11 mouse cellular contexts compared by ENCODE assay signal in the genomic region with DNA sequence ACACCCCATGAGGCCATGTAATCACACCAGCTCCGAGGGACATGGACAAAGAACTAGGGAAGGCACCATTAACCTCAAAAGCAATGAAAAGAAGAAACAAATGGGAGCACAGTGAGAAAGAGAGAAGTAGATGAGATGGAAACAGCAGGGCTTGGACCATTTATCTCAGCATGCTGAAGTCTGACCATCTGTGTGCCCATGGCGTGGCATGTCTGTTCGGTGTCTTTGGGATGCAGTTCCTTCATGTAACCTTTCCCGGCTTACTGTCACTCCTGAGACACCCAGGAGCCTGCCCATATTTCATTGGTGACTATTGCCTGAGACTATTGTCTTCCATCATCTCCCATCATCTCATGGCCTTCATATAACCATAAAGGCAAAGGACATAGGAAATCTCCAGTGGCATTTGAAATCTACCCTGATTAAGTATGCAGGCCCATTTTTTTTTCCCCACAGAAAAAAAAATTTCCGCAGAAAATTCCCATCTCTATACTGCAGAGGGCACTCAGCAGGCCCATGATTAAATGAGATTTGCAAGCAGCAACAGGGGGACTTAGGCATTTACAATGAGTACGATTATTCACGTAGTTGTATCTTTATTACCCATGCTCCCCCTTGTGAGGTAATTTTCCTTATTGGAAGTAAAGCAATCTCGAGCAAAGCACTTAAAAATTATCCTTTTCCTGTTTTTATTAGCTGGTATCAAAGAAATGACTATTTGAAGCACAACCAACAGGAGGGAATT.
"Had no signal": no experiment of that assay in that cellular context is flagged by ENCODE, and none has a peak within 500 bp of the region (broad histone marks: within the 10 kb centered on the region; RNA-seq: fewer than 3 reads in every experiment).

No protein-coding gene starts in this region.

- H3K36me3 ChIP-seq: limb, embryonic 15.5 days; liver, embryonic 12.5 days; midbrain, embryonic 10.5 days had no signal

- ATAC-seq: liver, embryonic 12.5 days had no signal

- H3K9ac ChIP-seq: limb, embryonic 15.5 days; liver, embryonic 12.5 days; lung, embryonic 14.5 days had no signal

- DNase-seq: kidney, adult 18-20 months; kidney, postnatal 10 days; lung, embryonic 14.5 days; lung, postnatal 10 days; lung, postnatal 4 days; midbrain, embryonic 14.5 days; right cerebral cortex, postnatal 25 days; thymus, postnatal 36 days had no signal

- H3K9me3 ChIP-seq: limb, embryonic 15.5 days; liver, embryonic 12.5 days; midbrain, embryonic 10.5 days had no signal

- H3K4me3 ChIP-seq: limb, embryonic 15.5 days; liver, embryonic 12.5 days; midbrain, embryonic 10.5 days had no signal

- H3K4me1 ChIP-seq: liver, embryonic 12.5 days had no signal

- H3K27me3 ChIP-seq: limb, embryonic 15.5 days; liver, embryonic 12.5 days had no signal

- H3K4me2 ChIP-seq: limb, embryonic 15.5 days; liver, embryonic 12.5 days; lung, embryonic 14.5 days had no signal

- H3K27ac ChIP-seq: limb, embryonic 15.5 days; liver, embryonic 12.5 days; midbrain, embryonic 10.5 days had no signal
